Mouse (Mus musculus): Measurements from ENCODE around the gene Magi2.

DNA sequence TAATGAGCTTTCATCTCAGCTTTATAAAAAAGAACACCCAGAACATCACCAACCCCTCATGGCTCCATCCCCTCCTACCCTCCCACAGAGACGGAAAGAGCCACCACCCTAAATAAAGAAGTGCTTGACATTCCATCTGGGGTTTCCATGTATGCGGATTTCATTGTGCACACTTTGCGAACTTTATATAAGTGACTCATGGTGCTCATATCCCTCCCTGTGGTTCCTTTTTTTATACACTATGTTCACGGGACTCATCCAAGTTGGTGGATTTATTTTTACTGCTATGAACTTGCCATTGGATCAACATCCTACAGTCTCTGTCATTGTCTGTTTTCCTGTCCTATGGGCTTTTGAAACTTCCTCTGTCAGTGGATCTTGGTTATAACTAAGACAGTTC is 1388.1 kb downstream of the Magi2 start:
- TF ChIP-seq CTCF (IDR thresholded peaks at IDR 0.05), result no peak
- no peak for TF ChIP-seq EP300 (IDR thresholded peaks at IDR 0.05)

Data from lung, postnatal 0 days (tissue).